Mouse (Mus musculus): Measurements from ENCODE around the gene Ace. TPM values are rescaled to one million over a fixed set of nuclear protein-coding genes. Genes with fewer than 3 reads are reported as not detected.

The Ace gene
- polyA plus RNA-seq (2014; fragmentation: Nextera tagmentation; extraction: Ambion mirVana) = 1.00 and 1.3 TPM in 2 replicates

GRCm38 (mm10) chr11:105967741-105968574, at the start of gene Ace:
TSS of gene Ace (plus strand) at chr11:105967945.
- peak within 1 kb of the TSS; percentile 100 for H3K4me2 ChIP-seq (ENCODE audit: low read depth, low read length)
- WGBS = 1% methylated on average over 18 of the region's 76 CpGs
- no peak within 1 kb of the TSS for H3K27ac ChIP-seq (replicated peaks; ENCODE audit: low read depth, low read length)
- H3K4me1 ChIP-seq (ENCODE audit: control insufficient read depth, insufficient read depth, low read length) = no peaks in the 10 kb centered on the region
- no peaks in the 10 kb centered on the region for H3K9me3 ChIP-seq (ENCODE audit: control insufficient read depth, low read length)
- peaks cover 43% of the 10 kb centered on the region for H3K27me3 ChIP-seq (replicated peaks; ENCODE audit: control insufficient read depth, insufficient read depth, low read length)
- ATAC-seq (ENCODE audit: low read depth) (peak; percentile 51), DNase-seq (ENCODE audit: low spot score) (peak; percentile 16)
- H3K36me3 ChIP-seq (ENCODE audit: control insufficient read depth, insufficient read depth, low read length) = no peaks in the 10 kb centered on the region
- H3K4me3 ChIP-seq (ENCODE audit: low read depth, low read length) = peak within 1 kb of the TSS; percentile 54
- H3K9ac ChIP-seq (ENCODE audit: low read depth, low read length) = peak within 1 kb of the TSS; percentile 47

- no peak for DNase-seq (ENCODE audit: low spot score)
- Histone ChIP-seq H3K4me2 (ENCODE audit: low read depth, low read length) (no peak overlapping the region), H3K27me3 (replicated peaks; ENCODE audit: control insufficient read depth, insufficient read depth, low read length) (no peaks in the 10 kb centered on the region), H3K9me3 (ENCODE audit: control insufficient read depth, low read length) (no peaks in the 10 kb centered on the region), H3K36me3 (ENCODE audit: control insufficient read depth, insufficient read depth, low read length) (peaks cover 62% of the 10 kb centered on the region), H3K9ac (ENCODE audit: low read depth, low read length) (no peak overlapping the region), H3K4me1 (ENCODE audit: control insufficient read depth, insufficient read depth, low read length) (no peaks in the 10 kb centered on the region), H3K27ac (replicated peaks; ENCODE audit: low read depth, low read length) (no peak overlapping the region), H3K4me3 (ENCODE audit: low read depth, low read length) (no peak overlapping the region)
- WGBS = 82% methylated on average over 3 of the region's 3 CpGs
- ATAC-seq (ENCODE audit: low read depth) = no peak
These were observed 47.5 kb upstream of the Ace start for GRCm38 (mm10) chr11:105920098-105920785.

- WGBS = 90% methylated on average over 2 of the region's 2 CpGs
- Histone ChIP-seq H3K9me3 (ENCODE audit: control insufficient read depth, low read length) (no peaks in the 10 kb centered on the region), H3K27me3 (replicated peaks; ENCODE audit: control insufficient read depth, insufficient read depth, low read length) (no peaks in the 10 kb centered on the region), H3K4me1 (ENCODE audit: control insufficient read depth, insufficient read depth, low read length) (no peaks in the 10 kb centered on the region), H3K36me3 (ENCODE audit: control insufficient read depth, insufficient read depth, low read length) (peaks cover 62% of the 10 kb centered on the region), H3K27ac (replicated peaks; ENCODE audit: low read depth, low read length) (no peak overlapping the region), H3K4me3 (ENCODE audit: low read depth, low read length) (no peak overlapping the region), H3K4me2 (ENCODE audit: low read depth, low read length) (no peak overlapping the region), H3K9ac (ENCODE audit: low read depth, low read length) (no peak overlapping the region)
- no peak for ATAC-seq (ENCODE audit: low read depth)
- DNase-seq (ENCODE audit: low spot score) = no peak
These were observed 46.9 kb upstream of the Ace start for GRCm38 (mm10) chr11:105920836-105921235.

- Histone ChIP-seq H3K4me3 (ENCODE audit: low read depth, low read length) (no peak overlapping the region), H3K4me1 (ENCODE audit: control insufficient read depth, insufficient read depth, low read length) (no peaks in the 10 kb centered on the region), H3K36me3 (ENCODE audit: control insufficient read depth, insufficient read depth, low read length) (peaks cover 62% of the 10 kb centered on the region), H3K27ac (replicated peaks; ENCODE audit: low read depth, low read length) (no peak overlapping the region), H3K4me2 (ENCODE audit: low read depth, low read length) (no peak overlapping the region), H3K27me3 (replicated peaks; ENCODE audit: control insufficient read depth, insufficient read depth, low read length) (no peaks in the 10 kb centered on the region), H3K9ac (ENCODE audit: low read depth, low read length) (no peak overlapping the region), H3K9me3 (ENCODE audit: control insufficient read depth, low read length) (no peaks in the 10 kb centered on the region)
- 91% methylated on average over 5 of the region's 5 CpGs for WGBS
- DNase-seq (ENCODE audit: low spot score) = no peak
- ATAC-seq (ENCODE audit: low read depth) = no peak
These were observed 46.5 kb upstream of the Ace start for GRCm38 (mm10) chr11:105921275-105921674.

- Histone ChIP-seq H3K4me3 (ENCODE audit: low read depth, low read length) (no peak overlapping the region), H3K4me1 (ENCODE audit: control insufficient read depth, insufficient read depth, low read length) (no peaks in the 10 kb centered on the region), H3K36me3 (ENCODE audit: control insufficient read depth, insufficient read depth, low read length) (peaks cover 52% of the 10 kb centered on the region), H3K9ac (ENCODE audit: low read depth, low read length) (no peak overlapping the region), H3K4me2 (ENCODE audit: low read depth, low read length) (no peak overlapping the region), H3K27ac (replicated peaks; ENCODE audit: low read depth, low read length) (no peak overlapping the region), H3K27me3 (replicated peaks; ENCODE audit: control insufficient read depth, insufficient read depth, low read length) (no peaks in the 10 kb centered on the region), H3K9me3 (ENCODE audit: control insufficient read depth, low read length) (no peaks in the 10 kb centered on the region)
- WGBS = 84% methylated on average over 20 of the region's 20 CpGs
- ATAC-seq (ENCODE audit: low read depth) (no peak), DNase-seq (ENCODE audit: low spot score) (no peak)
These were observed 44.7 kb upstream of the Ace start for GRCm38 (mm10) chr11:105922769-105923663.

GRCm38 (mm10) chr11:105927065-105928030, 40.4 kb upstream of the Ace start:
- Histone ChIP-seq H3K9me3 (ENCODE audit: control insufficient read depth, low read length) (no peaks in the 10 kb centered on the region), H3K27ac (replicated peaks; ENCODE audit: low read depth, low read length) (no peak overlapping the region), H3K4me2 (ENCODE audit: low read depth, low read length) (no peak overlapping the region), H3K4me3 (ENCODE audit: low read depth, low read length) (no peak overlapping the region), H3K4me1 (ENCODE audit: control insufficient read depth, insufficient read depth, low read length) (no peaks in the 10 kb centered on the region), H3K9ac (ENCODE audit: low read depth, low read length) (no peak overlapping the region), H3K27me3 (replicated peaks; ENCODE audit: control insufficient read depth, insufficient read depth, low read length) (no peaks in the 10 kb centered on the region), H3K36me3 (ENCODE audit: control insufficient read depth, insufficient read depth, low read length) (peaks cover 21% of the 10 kb centered on the region)
- DNase-seq (ENCODE audit: low spot score) (peak; percentile 87), ATAC-seq (ENCODE audit: low read depth) (peak; percentile 84)
- WGBS = 55% methylated on average over 14 of the region's 14 CpGs

GRCm38 (mm10) chr11:105928171-105928570, 39.6 kb upstream of the Ace start:
- 66% methylated on average over 5 of the region's 5 CpGs for WGBS
- Histone ChIP-seq H3K9me3 (ENCODE audit: control insufficient read depth, low read length) (no peaks in the 10 kb centered on the region), H3K9ac (ENCODE audit: low read depth, low read length) (no peak overlapping the region), H3K27ac (replicated peaks; ENCODE audit: low read depth, low read length) (no peak overlapping the region), H3K4me2 (ENCODE audit: low read depth, low read length) (no peak overlapping the region), H3K36me3 (ENCODE audit: control insufficient read depth, insufficient read depth, low read length) (peaks cover 13% of the 10 kb centered on the region), H3K4me3 (ENCODE audit: low read depth, low read length) (no peak overlapping the region), H3K27me3 (replicated peaks; ENCODE audit: control insufficient read depth, insufficient read depth, low read length) (no peaks in the 10 kb centered on the region), H3K4me1 (ENCODE audit: control insufficient read depth, insufficient read depth, low read length) (no peaks in the 10 kb centered on the region)
- DNase-seq (ENCODE audit: low spot score) (no peak), ATAC-seq (ENCODE audit: low read depth) (no peak)

Measured in embryonic facial prominence, embryonic 14.5 days (tissue).